Mouse (Mus musculus): ENCODE data around the gene Map3k3.
A peak's percentile ranks its signal among the peaks of the same experiment; 100 is the strongest.

Gene Map3k3

DNA sequence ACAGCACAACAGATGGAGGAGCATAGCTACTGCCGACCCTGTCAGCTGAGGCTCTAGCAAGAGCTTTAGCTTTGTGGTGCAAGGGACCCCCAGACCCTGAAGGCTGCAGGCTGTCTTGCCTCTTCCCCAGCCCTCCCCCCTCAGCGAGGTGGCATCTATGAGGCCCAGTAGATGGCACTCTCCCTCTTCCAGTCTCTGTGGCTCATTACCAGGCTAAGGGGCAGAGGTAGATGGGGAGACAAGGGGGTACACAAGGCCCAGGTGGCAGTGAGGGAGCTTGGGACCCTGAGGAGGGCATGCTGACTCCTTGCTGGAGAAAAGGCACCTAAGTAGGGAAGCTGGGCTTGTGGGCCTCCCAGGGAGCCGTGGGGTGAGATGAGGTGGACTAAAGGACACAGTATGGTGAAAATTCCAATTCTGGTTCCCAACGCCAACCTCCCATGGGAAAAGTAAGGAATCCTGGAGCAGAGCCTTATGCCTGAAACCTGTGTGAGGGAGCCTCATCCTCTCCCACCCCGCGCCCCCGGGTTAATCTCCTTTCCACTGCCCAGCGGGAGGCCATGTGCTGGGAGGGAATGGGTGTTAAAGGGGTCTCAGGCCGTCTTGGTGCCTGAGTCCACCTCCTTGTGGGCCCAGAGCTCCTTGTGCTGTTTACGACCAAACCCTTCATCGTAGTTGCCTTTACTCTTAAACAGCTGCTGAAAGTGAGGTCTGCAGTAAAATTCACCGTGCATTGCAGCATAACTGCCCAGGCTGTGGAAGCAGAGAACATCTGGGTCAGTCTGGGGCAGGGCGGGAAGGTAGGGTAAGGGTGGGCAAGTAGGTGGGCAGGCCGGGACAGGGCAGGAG lies 73.9 kb downstream of the Map3k3 start:
- DNase-seq (ENCODE audit: low spot score in 2 of 2) = no peak

GRCm38 (mm10) chr11:106158930-106159215 lies 74.5 kb downstream of the Map3k3 start:
- DNase-seq (ENCODE audit: low spot score in 2 of 2) = no peak

DNA sequence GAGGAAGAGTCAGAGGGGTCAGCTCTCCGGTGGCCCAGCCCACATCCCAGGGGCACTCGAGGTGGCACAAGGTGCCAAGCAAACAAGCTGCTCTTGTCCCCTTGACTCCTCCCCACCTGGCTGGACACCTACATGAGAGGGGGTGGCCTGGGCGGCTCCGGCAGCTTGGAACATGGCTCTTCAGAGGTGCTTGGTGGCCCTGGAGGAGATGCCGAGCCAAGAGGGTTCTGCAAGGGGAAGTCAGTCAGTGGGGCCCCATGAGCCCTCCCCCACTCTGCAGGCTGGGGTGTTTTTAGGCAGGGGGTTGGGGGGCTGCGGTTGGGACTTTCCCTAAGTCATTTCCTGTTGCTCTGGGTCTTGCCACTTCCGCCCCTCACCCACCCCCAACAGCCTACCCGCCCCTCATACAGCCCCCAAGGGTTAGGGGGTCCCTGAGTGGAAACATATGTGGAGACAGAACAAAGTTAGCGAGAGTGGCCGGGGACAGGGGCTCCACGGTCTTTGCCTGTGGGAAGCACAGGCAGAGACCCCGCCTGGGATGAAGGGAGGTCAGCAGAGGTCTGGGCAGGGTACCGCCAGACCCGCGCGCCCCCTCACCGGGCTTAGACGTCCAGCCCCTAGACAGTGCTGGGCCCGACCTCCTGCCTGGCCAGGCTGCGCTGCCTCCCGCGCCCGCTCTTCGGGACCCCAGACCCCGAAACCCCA lies 75.0 kb downstream of the Map3k3 start:
- no peak for DNase-seq (ENCODE audit: low spot score in 2 of 2)

GRCm38 (mm10) chr11:106159921-106160840 lies 75.8 kb downstream of the Map3k3 start:
- peak; percentile 75 to 77 for DNase-seq (ENCODE audit: low spot score in 2 of 2)

DNA sequence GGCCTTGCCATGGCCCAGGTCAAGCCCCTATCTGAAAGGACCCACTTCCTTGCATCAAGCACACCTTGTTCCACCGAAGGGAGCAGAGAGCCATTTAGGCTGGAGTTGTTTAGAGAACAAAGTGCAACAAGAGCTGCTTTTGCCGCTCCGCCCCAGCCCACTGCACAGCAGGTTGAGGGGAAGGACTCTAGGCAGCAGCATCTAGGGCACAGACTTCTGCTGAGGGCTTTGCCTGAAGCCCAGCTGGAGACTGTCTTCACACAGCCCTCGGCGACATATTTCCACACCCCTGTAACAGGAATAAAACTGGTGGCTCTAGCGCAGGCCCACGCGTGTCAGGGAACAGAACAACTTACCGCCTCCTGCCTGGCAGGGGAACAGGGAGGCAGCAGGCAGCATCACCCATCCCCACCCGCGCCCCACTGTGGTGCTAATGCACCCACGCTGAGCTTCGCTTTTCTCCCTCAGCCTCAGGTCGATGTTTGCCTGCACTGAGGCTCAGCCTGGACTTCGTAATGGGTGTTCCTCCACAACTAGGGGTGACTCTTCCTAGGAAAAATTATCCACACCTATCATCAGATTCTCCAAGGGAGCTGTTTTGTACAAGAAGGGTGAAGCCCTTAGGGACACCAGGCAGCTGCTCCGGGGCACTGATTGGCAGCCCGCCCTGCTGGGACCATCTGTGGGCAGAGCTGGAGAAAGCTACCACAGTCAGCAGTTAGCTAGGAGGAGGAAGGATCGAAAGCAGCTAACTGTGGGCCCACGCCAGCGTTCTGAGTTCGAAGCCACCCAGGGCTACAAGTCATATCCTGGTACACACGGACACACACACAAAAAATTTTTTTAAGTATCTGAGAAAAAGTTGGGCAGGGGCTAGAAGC lies 76.7 kb downstream of the Map3k3 start, which contains the start of the genes Gm10840 and Limd2:
Gene Gm10840, plus strand, starts transcription at position 10 of the 881 bp plus-strand sequence.
Gene Limd2, minus strand, starts transcription at position 20 of the 881 bp plus-strand sequence.
- no peak for DNase-seq (ENCODE audit: low spot score in 2 of 2)

GRCm38 (mm10) chr11:106162237-106162636 lies 77.8 kb downstream of the Map3k3 start:
- DNase-seq (ENCODE audit: low spot score in 2 of 2) = no peak

DNA sequence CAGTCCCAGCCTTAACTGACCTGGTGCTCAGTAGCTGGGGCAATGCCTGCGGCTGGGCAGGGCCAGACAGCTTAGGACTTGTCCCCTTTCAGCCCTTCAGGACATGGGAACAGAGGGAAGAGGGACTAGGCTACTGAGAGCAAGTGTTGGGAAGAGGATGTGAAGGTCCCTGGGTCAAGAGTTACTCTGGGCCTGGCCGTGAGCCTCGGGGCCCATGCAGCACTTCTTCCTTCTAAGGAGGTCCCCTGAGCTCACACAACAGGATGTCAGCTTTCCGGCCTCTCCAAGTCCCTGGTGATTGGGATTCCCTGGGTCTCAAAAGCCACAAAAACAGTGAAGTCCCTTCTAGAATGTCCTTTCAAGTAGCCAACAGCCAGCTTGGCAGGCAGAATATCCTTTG lies 79.1 kb downstream of the Map3k3 start:
- no peak for DNase-seq (ENCODE audit: low spot score in 2 of 2)

DNA sequence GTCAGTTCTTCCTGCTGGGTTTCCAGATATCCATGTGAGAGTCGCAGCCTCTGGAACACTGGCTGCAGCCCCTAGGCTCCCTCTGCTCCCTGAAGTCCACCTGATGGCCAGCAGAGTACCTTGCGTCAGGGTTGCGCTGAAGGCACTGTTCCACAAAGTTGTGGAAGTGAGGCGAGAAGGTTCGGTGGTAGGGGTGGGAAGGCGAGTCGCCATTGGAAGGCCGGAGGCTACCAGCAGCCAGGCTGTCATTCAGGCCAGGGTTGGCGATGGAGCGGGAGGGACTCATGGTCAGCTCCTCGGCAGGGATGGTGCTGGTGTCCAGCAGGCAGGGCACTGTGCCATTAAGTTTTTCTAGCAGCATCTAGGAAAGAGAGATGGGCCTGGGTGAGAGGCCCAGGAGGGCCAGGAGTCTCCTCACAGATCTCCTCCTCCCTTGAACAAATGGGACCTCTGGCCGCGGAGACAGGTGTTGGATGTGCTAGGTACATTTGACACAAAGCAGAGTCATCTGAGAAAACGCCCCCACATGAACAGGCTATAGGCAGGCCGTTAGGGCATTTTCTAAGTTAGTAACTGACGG lies 80.3 kb downstream of the Map3k3 start:
- no peak for DNase-seq (ENCODE audit: low spot score in 2 of 2)

- DNase-seq (ENCODE audit: low spot score in 2 of 2) = no peak
Measured at GRCm38 (mm10) chr11:106167435-106167834, 83.0 kb downstream of the Map3k3 start.

GRCm38 (mm10) chr11:106170807-106171206 lies 86.4 kb downstream of the Map3k3 start:
- no peak for DNase-seq (ENCODE audit: low spot score in 2 of 2)

DNA sequence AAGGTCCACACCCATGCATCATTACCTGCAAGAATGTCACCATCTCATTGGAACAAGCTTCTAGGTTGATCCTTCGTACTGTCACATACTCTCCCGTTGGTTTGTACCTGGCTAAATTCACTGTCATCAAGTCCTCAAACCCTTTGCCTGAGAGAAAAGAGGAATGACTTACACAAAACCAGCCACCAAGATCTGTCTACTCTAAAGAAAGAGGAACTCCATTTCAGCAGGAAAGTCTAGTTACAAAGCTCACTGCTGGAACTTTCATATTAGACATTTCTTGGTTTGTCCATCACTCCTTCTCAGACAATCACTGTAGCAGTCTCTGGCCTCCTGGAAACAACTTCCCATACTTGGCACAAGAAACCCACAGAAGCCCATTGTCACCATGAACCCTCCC lies 88.8 kb downstream of the Map3k3 start:
- no peak for DNase-seq (ENCODE audit: low spot score in 2 of 2)

DNA sequence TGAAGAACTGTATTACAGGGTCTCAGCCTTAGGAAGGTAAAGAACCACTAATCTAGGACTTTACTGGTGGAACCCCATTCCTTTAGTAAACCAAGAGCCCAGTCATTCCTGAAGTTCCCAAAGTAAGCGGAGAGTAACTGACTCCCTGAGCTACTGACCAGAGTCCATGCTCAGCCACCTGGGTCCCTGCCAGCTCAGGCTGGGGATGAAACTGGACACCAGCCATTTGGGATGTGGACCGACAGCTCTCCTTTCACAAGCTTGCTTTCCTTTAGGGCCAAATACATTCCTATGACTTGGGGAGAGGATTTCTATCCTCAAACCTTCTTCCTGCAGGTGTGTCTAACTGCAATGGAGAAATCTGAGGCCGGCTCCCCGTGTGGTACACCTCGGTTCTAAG lies 90.0 kb downstream of the Map3k3 start:
- no peak for DNase-seq (ENCODE audit: low spot score in 2 of 2)

GRCm38 (mm10) chr11:106175081-106175480 lies 90.7 kb downstream of the Map3k3 start:
- DNase-seq (ENCODE audit: low spot score in 2 of 2) = no peak

GRCm38 (mm10) chr11:106176372-106176771 lies 92.0 kb downstream of the Map3k3 start:
- DNase-seq (ENCODE audit: low spot score in 2 of 2) = no peak

DNA sequence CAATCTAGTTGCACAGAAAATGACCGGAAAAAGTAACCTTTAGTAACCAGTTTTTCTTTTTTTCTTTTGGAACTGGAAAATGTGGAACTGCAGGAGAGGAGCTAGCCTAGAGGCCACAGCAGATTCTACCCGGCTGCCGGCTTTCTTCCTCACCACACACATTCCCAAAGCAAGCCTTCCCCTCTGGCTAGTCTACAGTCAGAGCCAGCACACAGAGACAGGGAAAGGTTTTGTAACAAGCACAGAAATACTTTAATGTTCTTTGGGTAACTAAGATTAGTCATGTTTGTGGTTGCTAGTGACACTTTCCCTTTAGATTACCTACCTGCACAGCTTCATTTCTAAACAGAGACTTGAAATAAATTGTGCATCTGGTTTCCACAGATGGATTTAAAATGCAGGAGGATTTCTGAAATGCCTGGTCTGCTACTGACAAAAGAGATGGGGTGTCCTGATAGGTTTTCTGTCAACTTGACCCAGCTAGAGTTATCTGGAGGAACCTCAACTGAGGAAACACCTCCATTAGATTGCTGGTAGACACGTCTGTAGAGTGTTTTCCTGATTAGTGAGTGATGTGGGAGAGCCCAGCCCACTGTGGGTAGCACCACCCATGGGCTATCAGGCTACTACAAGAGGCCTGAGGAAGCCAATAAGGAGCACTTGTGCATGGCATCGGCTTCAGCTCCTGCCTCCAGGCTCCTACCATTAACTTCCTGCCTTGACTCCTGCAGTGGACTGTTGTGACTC lies 93.8 kb downstream of the Map3k3 start:
- no peak for DNase-seq (ENCODE audit: low spot score in 2 of 2)

GRCm38 (mm10) chr11:106179711-106180448 lies 95.5 kb downstream of the Map3k3 start:
- DNase-seq (ENCODE audit: low spot score in 2 of 2) = no peak

- DNase-seq (ENCODE audit: low spot score in 2 of 2) = no peak
Measured at GRCm38 (mm10) chr11:106180449-106180801, 96.0 kb downstream of the Map3k3 start.

GRCm38 (mm10) chr11:106187326-106187725 lies 102.9 kb downstream of the Map3k3 start:
- DNase-seq (ENCODE audit: low spot score in 2 of 2) = no peak

DNA sequence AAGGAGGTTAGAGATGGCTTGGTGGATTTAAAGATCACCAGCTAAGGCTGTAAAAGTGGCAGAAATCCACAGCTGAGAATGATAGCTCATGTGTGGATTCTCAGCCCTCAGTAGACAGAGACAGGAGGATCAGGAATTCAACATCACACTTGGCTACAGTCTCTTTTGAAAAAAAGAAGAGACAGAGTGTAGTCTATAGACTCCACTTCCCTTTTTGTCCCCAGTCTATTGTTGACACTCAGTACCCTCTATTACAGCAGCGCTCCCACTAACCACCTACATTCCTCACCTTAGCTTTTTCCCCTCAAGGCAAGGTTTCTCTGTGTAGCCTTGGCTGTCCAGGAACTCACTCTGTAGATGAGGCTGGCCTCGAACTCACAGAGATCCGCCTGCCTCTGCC lies 107.3 kb downstream of the Map3k3 start:
- no peak for DNase-seq (ENCODE audit: low spot score in 2 of 2)

Measured in urinary bladder, postnatal 4 days (tissue).